Mouse (Mus musculus): ENCODE results near the gene AI661453. TPM values are rescaled to one million over a fixed set of nuclear protein-coding genes. Genes with fewer than 3 reads are reported as not detected.

The AI661453 gene
- total RNA-seq, 4 experiments from 2014 or later: 0.16 to 0.64 (median 0.19) TPM; not detected in 1

Other genes starting within 250 kb of the AI661453 start
- 10 to 100 TPM; 30.5 to 33.5 (median 32.1) TPM for gene Mrps10, start 67.7 kb upstream of the AI661453 start, total RNA-seq (2022)
- gene Guca1b, start 51.2 kb upstream of the AI661453 start, total RNA-seq (2022): under 1 TPM in 3 of 4 experiments, not detected in 1; 0.16 to 0.36 (median 0.34) TPM
- under 1 TPM in 1 of 4 experiments, not detected in 3; 0.35 TPM for gene Guca1a, start 36.0 kb upstream of the AI661453 start, total RNA-seq (2022)
- gene 1700001C19Rik, start 761 bp downstream of the AI661453 start, total RNA-seq (2022): not detected
- 10 to 100 TPM; 10.0 to 12.6 (median 11.2) TPM for gene Taf8, start 65.7 kb downstream of the AI661453 start, total RNA-seq (2022)
- gene Ccnd3, start 68.4 kb downstream of the AI661453 start, total RNA-seq (2022): 10 to 100 TPM; 12.2 to 19.2 (median 16.1) TPM
- 10 to 100 TPM; 13.8 to 16.5 (median 14.2) TPM for gene Bysl, start 174.9 kb downstream of the AI661453 start, total RNA-seq (2022)
- gene Med20, start 175.0 kb downstream of the AI661453 start, total RNA-seq (2022): 10 to 100 TPM; 13.3 to 19.3 (median 18.1) TPM
- 1 to 10 TPM in 3 of 4 experiments, under 1 TPM in 1; 0.77 to 2.8 (median 1.6) TPM for gene Gm20517, start 175.0 kb downstream of the AI661453 start, total RNA-seq (2022)
- gene Usp49, start 194.1 kb downstream of the AI661453 start, total RNA-seq (2022): 1 to 10 TPM; 2.0 to 3.4 (median 3.2) TPM

Data from gastrocnemius, adult 8-10 months (tissue).